Mouse (Mus musculus) lung, adult 2 months (tissue): ENCODE measurements around the gene Ttyh3.

ENCODE experiments used
- CTCF ChIP-seq: fragments of 200-500 bp; IDR thresholded peaks from 2 replicates; pipeline ENCODE4 v1.5.1; 2011; ENCODE audit warnings: mild to moderate bottlenecking, low read length, control low read depth; ENCODE audit not compliant: insufficient read depth
- POLR2A ChIP-seq: fragments of 200-500 bp; IDR thresholded peaks from 2 replicates; pipeline ENCODE4 v1.6.1; 2011; ENCODE audit warnings: low read depth, mild to moderate bottlenecking, control low read depth, low read length, borderline replicate concordance; ENCODE audit errors: extremely low read depth

DNA sequence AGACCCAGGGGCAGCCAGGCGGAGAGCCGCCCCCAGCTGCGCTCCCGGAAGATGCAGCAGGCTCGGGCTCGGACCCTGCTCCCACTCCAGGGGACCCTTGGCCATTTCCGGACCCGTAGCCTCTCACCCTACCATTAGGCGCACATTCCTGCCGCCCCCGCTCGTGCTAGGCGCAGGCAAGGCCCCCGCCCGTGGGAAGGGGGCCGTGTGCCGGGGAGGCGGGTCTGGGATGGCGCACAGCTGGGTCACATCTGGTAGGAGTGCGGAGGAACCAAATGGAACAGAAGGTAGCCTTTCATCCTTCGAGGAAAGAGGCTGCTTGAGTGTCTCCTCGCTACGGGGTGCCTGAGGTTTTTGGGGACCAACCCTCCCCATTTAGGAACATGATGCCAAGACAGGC is 42.4 kb downstream of the Ttyh3 start:
- TF ChIP-seq CTCF (no peak), POLR2A (no peak)
